Mouse (Mus musculus): ENCODE data around the gene Rxrg.
A peak's percentile ranks its signal among the peaks of the same experiment; 100 is the strongest.

Gene Rxrg

DNA sequence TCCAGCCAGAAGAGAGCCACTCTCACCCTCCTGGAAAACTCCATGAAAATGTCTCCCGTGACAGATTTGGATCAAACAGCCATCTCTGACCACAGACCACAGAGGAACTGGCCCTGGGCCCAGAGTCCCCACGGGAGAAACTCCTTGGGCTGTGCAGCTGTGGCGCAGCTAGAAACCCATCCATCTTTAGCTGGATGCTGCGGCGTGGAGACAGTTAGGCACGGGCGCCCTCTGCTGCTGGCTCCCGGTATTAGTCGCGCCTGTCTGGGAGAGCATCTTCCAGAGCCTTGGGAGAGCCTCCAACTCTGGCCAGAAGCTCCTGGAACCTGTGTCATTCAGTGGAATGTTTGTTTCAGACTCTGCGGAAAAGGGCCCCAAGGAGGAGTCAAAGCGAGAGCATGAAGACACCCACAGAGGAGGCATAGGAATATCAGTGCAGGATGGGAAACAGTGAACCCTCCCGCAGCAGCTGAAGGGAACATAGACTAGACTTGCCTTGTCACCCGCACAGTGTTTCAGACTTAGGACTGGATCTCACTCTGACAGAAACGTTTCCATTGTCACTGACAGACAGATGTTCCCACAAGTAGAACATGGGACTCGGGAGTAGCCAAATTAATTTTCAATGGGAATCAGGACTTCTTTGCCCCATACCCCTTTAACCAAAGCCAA, 46.8 kb downstream of the Rxrg start:
- peak; percentile 81 for DNase-seq (ENCODE audit: low read depth, low spot score)

DNA sequence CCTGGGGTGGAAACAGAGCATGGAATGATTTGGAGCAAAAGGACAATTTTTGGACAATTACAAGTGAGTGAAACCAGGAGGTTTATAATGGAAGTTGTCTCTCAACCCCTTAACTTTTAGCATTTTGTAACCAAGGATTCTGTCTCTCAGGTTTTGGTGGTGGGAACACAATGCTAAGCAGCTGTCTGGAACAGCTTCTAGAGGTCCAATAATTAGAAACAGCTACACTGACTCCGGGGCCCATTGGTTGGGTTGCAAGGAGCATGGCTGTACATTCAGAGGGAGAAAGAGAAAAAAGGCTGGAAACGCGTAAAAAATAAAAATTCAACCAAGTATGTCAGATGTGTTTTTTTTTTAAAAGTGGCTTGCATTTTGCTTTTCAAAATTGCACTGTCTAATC, 50.5 kb downstream of the Rxrg start:
- no peak for DNase-seq (ENCODE audit: low read depth, low spot score)

DNA sequence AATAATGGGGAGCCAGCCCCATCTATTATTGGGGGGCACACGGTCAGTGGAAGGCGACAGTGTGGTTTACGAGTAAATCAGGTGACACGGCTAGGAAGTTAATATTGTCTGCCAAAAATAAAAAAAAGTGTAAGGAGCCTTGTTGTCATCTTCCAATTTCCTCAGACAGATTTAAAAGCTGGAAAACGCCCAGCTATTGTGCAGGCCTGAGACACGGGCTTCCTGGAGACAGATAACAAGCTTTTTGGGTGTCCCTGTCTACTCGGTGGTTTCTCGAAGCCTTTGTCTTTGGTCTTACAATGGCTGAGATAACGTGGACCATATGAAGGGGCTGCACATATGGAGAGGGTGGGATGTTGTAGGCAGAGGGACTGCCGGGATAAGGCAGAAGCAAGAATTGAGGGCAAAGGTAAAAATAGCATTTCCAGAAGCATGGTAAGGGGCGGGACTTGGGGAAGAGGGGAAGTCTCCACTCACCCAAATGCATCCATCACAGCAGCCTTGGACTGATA, 51.0 kb downstream of the Rxrg start:
- DNase-seq (ENCODE audit: low read depth, low spot score): no peak

DNA sequence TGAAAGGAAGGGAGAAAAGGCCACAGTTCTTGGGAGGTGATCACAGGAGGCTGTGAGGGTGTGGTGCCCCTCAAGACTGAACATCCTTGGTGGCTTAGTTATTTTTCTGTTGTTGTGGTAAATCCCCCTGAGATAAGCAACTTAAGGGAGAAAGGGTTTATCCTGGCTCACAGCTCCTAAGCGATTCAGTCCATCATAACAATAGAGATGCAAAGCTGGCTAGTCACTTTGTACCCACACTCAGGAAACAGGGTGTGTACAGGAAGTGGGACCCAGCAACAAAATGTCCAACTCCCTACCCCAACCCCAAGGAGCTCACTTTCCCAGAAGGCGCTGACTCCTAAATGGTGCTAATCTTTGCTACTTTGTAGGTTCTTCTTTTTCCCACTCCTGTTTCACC, 54.2 kb downstream of the Rxrg start:
- DNase-seq (ENCODE audit: low read depth, low spot score): no peak

DNA sequence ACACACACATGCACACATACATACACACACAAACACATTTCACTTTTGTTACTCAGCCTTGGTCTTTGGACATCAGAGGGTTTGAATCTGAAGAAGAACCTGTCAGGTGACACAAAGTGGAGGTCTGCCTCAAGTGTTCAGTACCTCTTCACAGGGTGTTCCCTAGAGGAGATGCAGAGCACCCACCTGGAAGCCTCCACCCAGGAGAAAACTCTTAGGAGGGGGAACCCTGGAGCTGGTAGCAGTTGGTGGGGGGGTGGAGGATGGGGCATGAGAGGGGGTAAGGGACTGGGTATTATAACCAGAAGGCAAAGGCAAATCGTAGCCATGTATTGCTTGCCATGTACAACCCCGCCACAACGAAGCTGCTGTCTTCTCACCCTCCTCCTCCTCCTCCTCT, 60.9 kb downstream of the Rxrg start:
- DNase-seq (ENCODE audit: low read depth, low spot score): no peak

DNA sequence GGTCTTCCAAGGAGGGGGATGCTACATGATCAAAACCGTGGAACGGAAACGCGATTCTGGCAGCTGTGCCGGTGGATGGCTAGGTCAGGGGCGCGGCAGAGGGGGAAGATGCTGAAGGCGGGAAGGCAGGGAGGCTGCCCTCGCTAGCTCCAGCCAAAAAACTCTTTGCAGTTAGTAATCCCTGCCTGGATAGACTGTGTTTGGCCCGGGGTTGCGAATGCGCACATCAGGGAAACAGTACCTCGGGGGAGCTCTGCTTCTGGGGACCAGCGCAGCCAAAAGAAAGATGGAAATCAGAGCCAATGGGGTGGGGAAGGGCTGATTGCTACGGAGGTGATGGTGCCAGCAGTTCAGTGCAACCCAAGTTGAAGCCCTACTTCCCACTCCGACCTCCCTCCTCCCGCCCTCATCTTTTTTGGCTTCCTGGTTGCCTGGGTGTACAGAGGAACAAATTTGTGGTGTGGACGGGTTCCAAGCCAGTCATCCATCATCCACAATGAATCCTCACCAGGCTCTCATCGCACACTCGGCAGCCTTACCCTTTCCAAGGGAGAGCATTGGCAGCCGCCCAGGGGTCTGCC, 62.4 kb downstream of the Rxrg start:
- DNase-seq (ENCODE audit: low read depth, low spot score): peak; percentile 37

DNA sequence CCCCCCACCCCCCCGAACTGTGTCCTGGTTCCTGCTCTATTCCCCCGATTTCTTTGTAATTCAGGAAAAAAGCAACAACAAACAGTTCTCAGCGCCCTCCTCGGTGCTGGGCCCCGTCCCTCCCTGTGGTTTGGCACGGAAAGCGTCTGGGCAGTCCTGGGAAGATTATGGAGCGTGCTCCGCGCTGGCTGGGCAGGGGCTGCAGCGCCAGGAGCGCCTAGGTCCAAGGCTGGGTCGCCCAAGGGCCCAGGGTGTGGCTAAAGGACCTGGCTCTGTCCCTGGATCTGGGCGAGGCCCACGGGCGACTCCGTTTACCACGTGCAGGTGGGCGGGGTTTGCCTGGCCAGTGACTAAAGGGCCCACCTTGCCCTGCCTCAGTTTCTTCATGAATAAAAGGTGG, 62.9 kb downstream of the Rxrg start:
- DNase-seq (ENCODE audit: low read depth, low spot score): no peak

DNA sequence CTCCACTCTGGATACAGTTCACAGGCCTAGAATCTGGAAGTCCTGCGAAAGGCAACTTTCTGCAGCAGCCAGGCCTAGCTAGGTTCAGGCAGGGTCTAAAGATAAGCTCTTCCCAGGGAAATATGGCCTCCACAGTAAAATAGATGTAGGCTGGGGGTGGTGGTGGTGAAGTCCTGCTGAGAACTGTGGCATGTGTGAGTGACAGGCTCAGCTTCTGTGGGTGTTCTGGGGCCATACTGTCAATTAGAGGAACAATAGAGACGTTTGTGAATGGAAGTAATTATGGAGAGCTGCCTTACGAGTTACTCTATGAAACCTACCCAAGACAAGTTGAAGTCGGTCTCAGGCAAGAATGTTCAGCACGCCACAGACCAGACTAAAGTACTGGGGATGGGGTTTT, 65.0 kb downstream of the Rxrg start:
- no peak for DNase-seq (ENCODE audit: low read depth, low spot score)

DNA sequence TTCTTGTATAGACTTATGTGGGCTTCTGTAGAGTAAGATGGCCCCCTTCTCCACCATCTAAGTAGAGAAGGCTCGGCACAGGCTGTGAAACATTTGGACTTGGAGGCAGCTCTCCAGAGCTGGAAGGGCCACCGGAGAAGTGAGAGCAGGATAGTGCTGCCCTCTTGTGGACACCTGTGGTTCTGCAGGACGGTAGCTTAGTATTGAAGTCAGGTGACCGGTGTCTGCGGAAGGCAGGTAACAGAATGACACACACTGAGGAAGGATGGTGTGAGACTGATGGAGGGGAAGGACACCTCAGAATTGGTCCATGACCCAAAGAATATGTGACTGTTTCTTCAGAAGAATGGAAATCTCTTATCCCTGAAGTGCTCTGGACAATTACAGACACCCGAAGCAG, 71.6 kb downstream of the Rxrg start:
- DNase-seq (ENCODE audit: low read depth, low spot score): peak; percentile 74

DNA sequence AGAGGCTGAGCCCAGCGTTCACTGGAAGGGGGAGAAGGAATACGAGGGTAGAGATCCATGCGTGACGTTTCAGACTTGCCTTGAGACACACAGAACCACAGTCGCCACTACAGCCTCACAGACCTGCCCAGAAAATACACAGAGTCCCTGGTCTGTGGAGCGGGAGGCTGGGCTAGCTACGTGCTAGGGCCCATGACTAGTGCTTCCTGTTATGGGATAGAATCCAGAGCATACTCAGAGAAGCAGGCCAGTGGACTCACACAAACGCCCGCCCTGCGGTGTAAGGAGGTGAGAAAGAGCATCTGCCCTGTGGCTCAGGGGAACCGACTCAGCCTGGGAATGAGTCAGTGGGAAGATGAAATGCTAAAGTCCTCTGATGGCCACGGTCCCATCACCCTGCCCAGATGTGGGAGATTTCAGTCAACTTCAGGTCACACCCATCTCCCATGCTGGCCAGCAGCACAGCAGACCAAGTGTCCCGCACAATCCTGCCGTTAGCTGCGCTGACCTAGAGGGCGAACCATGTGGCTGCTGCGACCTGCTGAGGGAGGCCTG, 74.3 kb downstream of the Rxrg start:
- no peak for DNase-seq (ENCODE audit: low read depth, low spot score)

DNA sequence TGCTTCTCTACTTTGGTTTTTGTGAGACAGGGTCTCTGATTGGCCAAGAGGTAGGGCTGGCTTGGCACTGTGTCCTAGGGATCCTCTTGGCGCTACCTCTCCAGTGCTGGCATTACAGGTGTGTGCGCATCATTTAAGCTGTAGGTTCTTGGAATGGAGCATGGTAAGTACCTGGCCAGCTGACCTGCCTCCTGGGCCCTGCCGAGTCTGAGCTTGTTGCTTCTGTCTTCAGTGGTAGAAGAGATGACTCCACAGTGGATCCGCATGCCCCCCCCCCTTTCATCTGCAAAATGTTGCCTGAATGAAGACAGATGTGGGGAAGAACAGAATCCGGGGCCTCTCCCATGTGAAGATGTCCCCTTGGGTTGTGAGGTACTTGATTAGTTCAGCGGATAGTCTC, 80.9 kb downstream of the Rxrg start:
- no peak for DNase-seq (ENCODE audit: low read depth, low spot score)

DNA sequence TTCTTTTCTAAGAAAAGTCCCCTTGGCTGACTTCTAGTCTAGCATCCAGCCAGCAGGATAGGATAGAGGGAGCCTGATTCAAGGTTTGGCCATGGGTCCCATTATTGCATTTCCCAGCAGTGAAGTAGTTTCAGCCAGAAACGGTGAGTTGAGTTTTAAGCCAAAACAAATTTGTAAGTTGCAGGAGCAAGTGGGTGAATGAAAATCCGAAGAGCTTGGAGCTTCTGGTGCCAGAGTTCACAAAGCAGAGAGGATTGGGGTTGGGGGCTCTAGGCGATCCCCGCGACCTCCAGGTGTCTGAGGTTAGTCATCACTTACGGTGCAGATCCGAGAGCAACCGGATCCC, 89.8 kb downstream of the Rxrg start:
- DNase-seq (ENCODE audit: low read depth, low spot score): no peak

DNA sequence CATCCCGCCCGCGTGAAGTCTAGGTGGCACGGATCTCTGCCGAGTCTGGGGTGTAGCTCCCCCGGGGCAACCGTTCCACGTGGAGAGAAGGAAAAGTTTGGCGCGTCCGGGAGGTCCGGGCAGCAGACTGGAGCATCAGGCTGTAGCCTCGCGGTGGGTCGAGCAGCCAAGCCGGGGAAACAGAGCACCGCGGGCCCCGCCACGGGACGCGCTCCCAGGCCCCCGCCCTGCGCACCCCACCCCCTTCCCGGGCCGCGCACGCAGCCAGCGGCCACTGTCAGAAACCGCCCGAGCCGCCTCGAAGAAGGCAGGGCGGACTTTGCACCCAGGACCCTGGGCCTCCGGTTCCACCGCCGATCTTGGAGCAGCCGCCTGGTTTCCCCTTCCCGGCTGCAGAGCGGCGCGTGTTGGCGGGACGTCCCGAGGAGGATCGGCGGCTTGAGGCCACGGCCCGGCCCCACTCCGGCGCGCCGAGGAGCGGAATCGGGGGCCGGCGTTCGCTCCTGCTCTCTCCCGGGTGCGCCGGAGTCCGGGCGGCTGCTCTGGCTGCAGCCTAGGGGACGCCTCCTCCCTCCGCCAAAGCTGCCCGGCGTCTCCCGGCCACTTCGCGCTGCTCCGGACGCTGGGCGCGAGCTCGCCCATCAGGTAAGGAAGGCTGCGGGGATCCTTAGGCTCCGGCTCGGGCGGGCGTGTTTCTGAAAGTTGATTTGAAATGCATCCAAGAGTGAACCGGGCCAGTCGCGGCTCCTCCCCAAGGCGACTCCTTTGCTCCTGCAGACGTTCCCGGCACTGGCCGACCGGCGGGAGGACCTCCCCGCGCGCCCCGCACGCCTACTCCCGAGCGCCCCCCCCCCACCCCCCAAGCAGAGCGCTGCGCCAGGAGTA, 90.4 kb downstream of the Rxrg start:
- DNase-seq (ENCODE audit: low read depth, low spot score): no peak

DNA sequence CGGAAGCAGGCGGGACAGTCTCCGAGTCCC, 90.9 kb downstream of the Rxrg start, which contains the start of gene Lmx1a:
TSS of gene Lmx1a (plus strand) at position 6 of the 30 bp plus-strand sequence.
- DNase-seq (ENCODE audit: low read depth, low spot score): no peak
